Mouse (Mus musculus) cerebellum, adult 8-10 months (tissue): Measurements from ENCODE around the gene Isca2.

Source experiments
- DNase-seq: peaks from one replicate; pipeline ENCODE4 v3.0.0; 2022

Gene Isca2

GRCm38 (mm10) chr12:84772726-84773441, at the start of gene Isca2, which contains the start of gene Npc2:
TSS of gene Isca2 (plus strand) at chr12:84773251.
TSS of gene Npc2 (minus strand) at chr12:84773152.
- peak; percentile 94 for DNase-seq

GRCm38 (mm10) chr12:84726391-84726790, 46.7 kb upstream of the Isca2 start:
- no peak for DNase-seq

- DNase-seq = no peak
Measured at GRCm38 (mm10) chr12:84726986-84727385, 46.1 kb upstream of the Isca2 start.

GRCm38 (mm10) chr12:84727434-84727833, 45.6 kb upstream of the Isca2 start:
- DNase-seq = no peak

- DNase-seq = no peak
Measured at GRCm38 (mm10) chr12:84728421-84728820, 44.6 kb upstream of the Isca2 start.

- no peak for DNase-seq
Measured at GRCm38 (mm10) chr12:84733366-84733765, 39.7 kb upstream of the Isca2 start.

GRCm38 (mm10) chr12:84743496-84743895, 29.6 kb upstream of the Isca2 start:
- DNase-seq = no peak

- DNase-seq = no peak
Measured at GRCm38 (mm10) chr12:84745700-84746099, 27.4 kb upstream of the Isca2 start.

- DNase-seq = no peak
Measured at GRCm38 (mm10) chr12:84748134-84748533, 24.9 kb upstream of the Isca2 start.

- no peak for DNase-seq
Measured at GRCm38 (mm10) chr12:84750661-84751060, 22.4 kb upstream of the Isca2 start.

GRCm38 (mm10) chr12:84752131-84752977, 20.7 kb upstream of the Isca2 start:
- DNase-seq = peak; percentile 63

GRCm38 (mm10) chr12:84755008-84755695, 17.9 kb upstream of the Isca2 start:
- peak; percentile 70 for DNase-seq

GRCm38 (mm10) chr12:84756016-84756415, 17.0 kb upstream of the Isca2 start:
- DNase-seq = no peak

GRCm38 (mm10) chr12:84759063-84759462, 14.0 kb upstream of the Isca2 start:
- DNase-seq = no peak

- DNase-seq = no peak
Measured at GRCm38 (mm10) chr12:84762532-84762931, 10.5 kb upstream of the Isca2 start.

GRCm38 (mm10) chr12:84763577-84764218, 9.4 kb upstream of the Isca2 start:
- no peak for DNase-seq

- no peak for DNase-seq
Measured at GRCm38 (mm10) chr12:84764756-84765155, 8.3 kb upstream of the Isca2 start.

- DNase-seq = no peak
Measured at GRCm38 (mm10) chr12:84765506-84765905, 7.5 kb upstream of the Isca2 start.

- DNase-seq = no peak
Measured at GRCm38 (mm10) chr12:84766113-84766735, 6.8 kb upstream of the Isca2 start.

- no peak for DNase-seq
Measured at GRCm38 (mm10) chr12:84767510-84767909, 5.5 kb upstream of the Isca2 start.

GRCm38 (mm10) chr12:84769624-84770023, 3.4 kb upstream of the Isca2 start:
- no peak for DNase-seq

GRCm38 (mm10) chr12:84771981-84772520, 1.0 kb upstream of the Isca2 start:
- no peak for DNase-seq
